Mouse (Mus musculus) intestine, embryonic 16.5 days (tissue): ENCODE measurements at regions not wholly inside any gene's neighbourhood (a gene's known extent, or its start where the extent isn't known, plus 50 kb on each side); places are given as distances from the start of the nearest gene placed in this dataset.

Experiments used
- ATAC-seq: fragments of 200-750 bp; cut with Nextera tagmentation; 2 replicates; pipeline ENCODE4 v1.8.0; 2017; ENCODE audit warnings: moderate TSS enrichment, moderate library complexity
- H3K27ac ChIP-seq: fragments of 300-500 bp; sonication (generic); 2 replicates; pipeline ENCODE4 v1.5.1; 2014; ENCODE audit warnings: mild to moderate bottlenecking, low read length
- H3K27me3 ChIP-seq: fragments of 300-500 bp; sonication (generic); replicated peaks from 2 replicates; pipeline ENCODE4 v1.6.1; 2014; ENCODE audit warnings: low read length, control low read depth, mixed read lengths; ENCODE audit not compliant: control insufficient read depth, insufficient read depth
- H3K36me3 ChIP-seq: fragments of 300-500 bp; sonication (generic); 2 replicates; pipeline ENCODE4 v1.6.1; 2014; ENCODE audit warnings: low read length, control low read depth; ENCODE audit not compliant: control insufficient read depth, insufficient read depth
- H3K4me1 ChIP-seq: fragments of 300-500 bp; sonication (generic); 2 replicates; pipeline ENCODE4 v1.6.1; 2014; ENCODE audit warnings: low read length, control low read depth, mixed read lengths; ENCODE audit not compliant: control insufficient read depth, insufficient read depth
- H3K4me2 ChIP-seq: fragments of 300-500 bp; sonication (generic); 2 replicates; pipeline ENCODE4 v1.6.1; 2014; ENCODE audit warnings: low read depth, low read length, control low read depth
- H3K4me3 ChIP-seq: fragments of 300-500 bp; sonication (generic); 2 replicates; pipeline ENCODE4 v1.5.1; 2014; ENCODE audit warnings: mild to moderate bottlenecking, low read length
- H3K9ac ChIP-seq: fragments of 300-500 bp; sonication (generic); 2 replicates; pipeline ENCODE4 v1.6.1; 2014; ENCODE audit warnings: low read depth, low read length
- H3K9me3 ChIP-seq: fragments of 300-500 bp; sonication (generic); 2 replicates; pipeline ENCODE4 v1.6.1; 2016; ENCODE audit warnings: low read length, control low read depth; ENCODE audit not compliant: control insufficient read depth
- WGBS: fragments of 180-500 bp; shearing (Covaris S2); extraction: QIAGEN DNeasy Blood & Tissue Kit; methylation state at CpG from one replicate; pipeline ENCODE4 v1.1.7; 2014; 5-methylcytosine and 5-hydroxymethylcytosine counted together

DNA sequence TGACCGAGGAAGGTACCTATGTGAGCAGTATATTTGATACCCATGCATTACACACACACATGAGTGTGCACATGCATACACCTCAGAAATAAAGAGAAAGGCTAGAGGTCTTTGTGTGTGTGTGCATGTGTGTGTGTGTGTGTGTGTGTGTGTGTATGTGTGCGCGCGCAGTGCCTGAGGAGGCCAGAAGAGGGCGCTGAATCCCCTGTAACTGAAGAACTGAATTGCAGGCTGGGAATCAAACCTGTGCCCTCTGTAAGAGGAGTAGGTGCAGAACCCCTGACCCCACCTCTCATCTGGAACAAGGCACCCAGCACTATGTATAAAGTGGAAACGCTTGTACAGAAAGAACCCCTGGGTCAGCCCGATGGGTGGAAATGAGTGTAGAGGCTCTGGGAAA lies 125.0 kb downstream of the Bmp7 start:
- Histone ChIP-seq H3K4me2 (no peak overlapping the region), H3K4me1 (no peaks in the 10 kb centered on the region), H3K27me3 (no peaks in the 10 kb centered on the region), H3K36me3 (no peaks in the 10 kb centered on the region), H3K9ac (no peak overlapping the region), H3K27ac (no peak overlapping the region), H3K4me3 (no peak overlapping the region), H3K9me3 (no peaks in the 10 kb centered on the region)
- 97% methylated on average over 7 of the region's 7 CpGs for WGBS
- ATAC-seq = no peak

DNA sequence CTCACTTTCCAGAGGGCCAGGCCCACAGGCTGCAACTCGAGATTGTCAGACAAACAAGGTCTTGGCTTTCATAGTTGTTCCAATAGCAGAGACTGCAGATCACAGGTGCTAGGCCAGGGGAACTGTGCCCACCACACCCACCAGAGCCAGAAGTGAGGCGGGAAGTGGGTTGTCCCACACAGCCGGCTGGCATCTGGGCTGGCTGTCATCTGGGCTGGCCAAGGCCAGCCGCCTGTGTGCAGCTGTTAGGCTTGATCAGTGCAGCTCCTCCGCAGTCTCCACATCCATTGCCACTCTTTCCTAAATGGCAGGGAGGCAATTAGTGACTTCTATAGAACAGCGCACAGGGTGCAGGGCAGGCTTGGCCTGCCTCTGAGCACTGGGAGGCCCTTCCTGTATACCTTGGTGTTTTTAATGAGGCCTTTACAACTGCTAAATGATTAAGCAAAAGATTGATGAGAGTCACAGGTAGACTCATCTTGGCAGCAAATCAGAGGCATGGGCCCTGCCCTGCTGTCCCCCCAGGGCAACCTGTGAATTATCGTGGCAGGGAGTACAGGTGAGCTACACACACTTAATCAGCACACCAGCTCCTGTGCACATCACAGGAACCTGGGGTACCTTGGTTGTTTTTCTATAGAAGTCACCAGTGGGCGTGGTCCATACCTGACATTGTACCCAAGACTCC lies 122.9 kb downstream of the Bmp7 start:
- H3K4me3 ChIP-seq = no peak overlapping the region
- no peaks in the 10 kb centered on the region for H3K36me3 ChIP-seq
- H3K9me3 ChIP-seq = no peaks in the 10 kb centered on the region
- no peak overlapping the region for H3K9ac ChIP-seq
- no peaks in the 10 kb centered on the region for H3K4me1 ChIP-seq
- no peaks in the 10 kb centered on the region for H3K27me3 ChIP-seq
- H3K27ac ChIP-seq = no peak overlapping the region
- WGBS = 58% methylated on average over 8 of the region's 8 CpGs
- ATAC-seq = no peak
- H3K4me2 ChIP-seq = no peak overlapping the region
